Mouse (Mus musculus): ENCODE results near the gene Klk1b8.
"Not testable (repeated sequence)": the region's sequence is repeated elsewhere in the genome, so short reads cannot be mapped to it uniquely, and the experiment has no call there.

Klk1b8 gene

DNA sequence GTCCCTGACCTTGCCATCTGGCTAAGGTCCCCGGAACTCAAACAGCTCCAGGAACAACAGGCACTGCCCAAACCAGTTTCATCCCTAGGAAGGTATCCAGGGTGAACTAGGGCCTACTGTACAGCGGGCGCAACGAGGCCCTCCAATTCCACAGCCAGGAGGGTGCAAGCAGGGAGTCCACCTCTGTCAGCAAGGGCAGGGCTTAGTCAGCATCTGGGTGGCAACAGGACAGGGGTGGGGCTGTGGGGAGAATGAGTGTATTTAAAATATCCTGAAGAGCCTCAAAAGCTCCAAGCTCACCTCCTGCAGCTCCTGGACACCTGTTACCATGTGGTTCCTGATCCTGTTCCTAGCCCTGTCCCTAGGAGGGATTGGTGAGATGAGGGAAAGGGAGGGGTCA, 45.1 kb downstream of the Klk1b8 start, which contains the start of gene Klk1b11:
TSS of gene Klk1b11 (plus strand) at position 301 of the 400 bp plus-strand sequence.
- not testable (repeated sequence) for DNase-seq (ENCODE audit: low read depth)

Measured in naive thymus-derived CD4-positive, alpha-beta T cell, adult 2 months (primary cell).